Mouse (Mus musculus) splenic B cell, adult 2 months (primary cell): ENCODE results near the gene Nr2f2.

Experiments used
- DNase-seq: peaks from one replicate; pipeline ENCODE4 v3.0.0-alpha.2; 2011; ENCODE audit warnings: low read depth, low spot score
- H3K27me3 ChIP-seq: 2 replicates; pipeline ENCODE4 v1.6.1; 2012; ENCODE audit warnings: mild to moderate bottlenecking, low read length, moderate library complexity, mixed read lengths; ENCODE audit not compliant: control insufficient read depth, poor library complexity, insufficient read depth, severe bottlenecking
- H3K36me3 ChIP-seq: 2 replicates; pipeline ENCODE4 v1.6.1; 2012; ENCODE audit warnings: mild to moderate bottlenecking, low read length, moderate library complexity, mixed read lengths; ENCODE audit not compliant: control insufficient read depth, poor library complexity, insufficient read depth, severe bottlenecking

Gene Nr2f2

DNA sequence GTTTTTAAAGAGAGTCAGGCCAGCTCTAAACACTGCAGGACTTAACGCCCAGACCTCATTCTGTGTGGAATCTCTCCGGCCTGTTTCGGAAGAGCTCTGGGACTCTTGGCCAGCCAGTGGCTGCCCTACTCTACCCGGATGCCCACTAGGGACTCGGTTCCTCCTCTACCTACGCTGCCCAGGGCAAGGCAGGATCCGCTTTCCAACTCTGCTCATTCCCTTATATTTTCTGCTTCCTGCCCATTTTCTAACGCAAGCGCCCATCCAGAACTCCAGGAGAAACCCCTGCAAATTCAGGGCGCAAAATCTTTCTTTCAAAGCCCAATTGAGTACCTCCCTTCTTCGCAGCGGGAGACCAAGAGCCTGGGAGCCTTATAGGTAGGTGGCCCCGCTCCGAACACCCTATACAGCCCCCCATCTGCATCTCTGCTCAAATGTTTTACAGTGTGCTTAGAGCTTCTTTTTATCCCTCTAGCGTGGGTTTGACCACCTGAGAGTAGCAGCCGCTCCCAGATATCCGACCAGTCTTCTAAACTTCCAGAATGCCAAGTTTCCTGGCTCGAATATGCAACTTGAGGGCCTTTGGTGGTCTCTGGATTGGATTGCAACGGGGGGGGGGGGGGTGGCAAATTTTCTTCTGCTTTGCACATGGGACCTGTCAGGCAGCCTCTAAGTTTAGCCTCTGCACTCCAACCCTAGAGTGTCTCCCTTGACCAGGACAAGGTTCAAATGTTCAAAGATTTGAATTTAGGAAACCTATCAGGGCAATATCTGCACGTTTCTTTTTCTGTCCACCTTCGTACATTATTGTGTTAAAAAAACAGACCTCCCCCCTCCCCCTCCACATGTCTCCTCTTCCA lies 40.1 kb downstream of the Nr2f2 start:
- DNase-seq, result no peak
- Histone ChIP-seq H3K27me3 (no peaks in the 10 kb centered on the region; the same call in 1 of the 2 replicates), H3K36me3 (no peaks in the 10 kb centered on the region)

DNA sequence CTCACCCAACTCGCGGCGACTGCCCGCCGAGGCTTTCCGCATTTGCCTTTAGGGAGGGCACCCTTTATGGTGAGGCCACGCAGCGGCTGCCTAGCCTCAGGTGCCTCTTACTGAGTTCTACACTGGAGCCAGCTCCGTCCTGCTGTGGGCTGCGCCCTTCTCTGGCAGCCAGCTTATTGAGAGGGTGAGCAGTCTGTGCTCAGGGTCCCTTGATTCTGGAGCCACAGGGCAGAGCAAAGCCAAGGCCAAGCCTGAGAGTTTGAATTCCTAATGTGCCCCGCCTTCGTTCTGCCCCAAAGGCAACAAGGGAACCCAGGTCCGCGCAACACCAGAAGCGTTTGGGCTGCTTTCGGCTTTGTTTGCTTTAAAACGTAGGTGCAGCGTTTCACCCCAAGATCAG lies 41.2 kb downstream of the Nr2f2 start:
- H3K27me3 ChIP-seq, result no peaks in the 10 kb centered on the region; the same call in 1 of the 2 replicates
- DNase-seq, result no peak
- no peaks in the 10 kb centered on the region for H3K36me3 ChIP-seq

DNA sequence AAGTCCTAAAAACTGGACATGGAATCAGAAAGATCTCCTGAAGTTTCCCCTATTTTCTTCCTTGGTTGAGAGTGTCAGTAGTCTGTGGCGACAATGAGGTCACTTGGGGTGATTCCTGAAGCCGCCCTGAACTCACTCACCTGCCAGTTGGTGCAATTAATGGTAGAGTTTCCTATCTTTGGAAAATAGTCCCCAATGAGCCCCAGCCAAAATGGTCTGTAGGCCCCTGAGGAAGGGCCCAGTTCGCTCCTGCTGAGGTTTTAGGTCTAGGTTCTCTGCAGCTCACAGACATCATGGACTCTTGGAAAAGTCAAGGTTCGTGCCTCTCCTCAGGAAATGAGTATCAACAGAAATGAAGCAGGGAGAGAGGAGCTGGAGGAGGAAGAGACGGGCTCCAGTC lies 42.0 kb downstream of the Nr2f2 start:
- no peaks in the 10 kb centered on the region; the same call in 1 of the 2 replicates for H3K27me3 ChIP-seq
- no peak for DNase-seq
- H3K36me3 ChIP-seq, result no peaks in the 10 kb centered on the region

DNA sequence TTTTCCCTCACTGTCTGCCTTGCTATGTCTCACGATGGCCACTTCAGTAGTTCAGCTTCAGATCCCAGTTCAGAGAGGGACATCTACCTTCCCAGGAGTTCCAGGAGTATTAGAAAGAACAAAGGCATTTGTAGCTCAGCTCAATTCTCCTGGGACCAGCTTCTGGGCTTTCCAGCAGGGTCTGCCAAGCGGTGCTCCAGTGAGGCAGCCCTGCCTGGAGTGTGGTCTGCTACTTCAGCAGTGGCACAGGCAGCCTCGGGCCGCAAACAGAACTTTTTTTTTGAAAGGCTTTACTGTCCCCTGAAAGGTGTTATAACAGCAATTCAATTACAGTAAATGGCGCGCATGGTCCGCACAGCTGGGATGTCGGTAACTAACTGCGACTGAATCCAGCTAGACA lies 42.5 kb downstream of the Nr2f2 start:
- no peak for DNase-seq
- Histone ChIP-seq H3K36me3 (no peaks in the 10 kb centered on the region), H3K27me3 (no peaks in the 10 kb centered on the region; the same call in 1 of the 2 replicates)

DNA sequence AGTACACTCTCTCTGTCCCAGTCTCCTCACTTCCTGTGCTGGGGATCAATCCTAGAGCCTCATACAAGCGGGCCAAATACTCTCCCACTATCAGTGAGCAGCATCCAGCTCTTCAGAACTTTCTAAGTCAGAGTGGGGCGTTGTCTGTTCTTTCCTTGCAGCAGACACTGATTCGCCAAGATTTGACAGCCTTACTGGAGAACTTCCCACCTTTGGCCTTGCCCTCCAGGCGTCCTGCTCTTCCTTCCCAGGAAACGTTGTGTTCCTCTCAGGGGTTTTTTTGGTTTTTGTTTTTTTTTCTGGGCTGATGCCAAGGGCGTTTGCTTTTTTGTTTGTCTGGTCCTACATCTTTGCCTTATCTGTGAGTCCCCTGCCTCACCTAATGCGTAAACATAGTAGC lies 60.8 kb downstream of the Nr2f2 start:
- H3K27me3 ChIP-seq, result no peaks in the 10 kb centered on the region

DNA sequence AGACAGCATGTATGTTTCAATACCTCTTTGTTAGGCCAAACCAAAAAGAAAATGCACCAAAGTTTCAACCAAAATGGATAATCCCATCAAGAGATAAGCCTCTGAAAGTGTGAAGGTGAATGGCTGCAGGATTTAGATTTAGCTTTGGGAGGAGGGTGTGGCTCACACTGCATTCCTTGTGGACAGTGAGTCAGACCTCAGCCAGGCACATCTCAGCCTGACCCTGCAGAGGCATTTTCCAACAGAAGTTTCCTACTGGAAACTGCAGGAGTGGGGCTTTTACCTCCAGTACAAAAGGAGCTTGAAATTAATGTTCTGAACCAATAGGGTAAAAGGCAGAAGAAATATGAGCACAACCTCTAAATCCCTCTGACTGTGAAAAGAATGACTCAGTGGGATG lies 62.1 kb downstream of the Nr2f2 start:
- DNase-seq, result no peak
- Histone ChIP-seq H3K27me3 (no peaks in the 10 kb centered on the region), H3K36me3 (no peaks in the 10 kb centered on the region)

More for the DNA sequence above, 60.8 kb downstream of the Nr2f2 start:
- H3K36me3 ChIP-seq, result no peaks in the 10 kb centered on the region
- no peak for DNase-seq
